Mouse (Mus musculus): ENCODE data around the gene Smbd1. TPM values are rescaled to one million over a fixed set of nuclear protein-coding genes. Genes with fewer than 3 reads are reported as not detected.

Gene Smbd1
- total RNA-seq (2012; rRNA removed) (not detected in 2 replicates), total RNA-seq (2014; rRNA removed) (not detected in 2 replicates), polyA plus RNA-seq (2012; ENCODE audit: insufficient read length, low read depth) (not detected in 2 replicates)

DNA sequence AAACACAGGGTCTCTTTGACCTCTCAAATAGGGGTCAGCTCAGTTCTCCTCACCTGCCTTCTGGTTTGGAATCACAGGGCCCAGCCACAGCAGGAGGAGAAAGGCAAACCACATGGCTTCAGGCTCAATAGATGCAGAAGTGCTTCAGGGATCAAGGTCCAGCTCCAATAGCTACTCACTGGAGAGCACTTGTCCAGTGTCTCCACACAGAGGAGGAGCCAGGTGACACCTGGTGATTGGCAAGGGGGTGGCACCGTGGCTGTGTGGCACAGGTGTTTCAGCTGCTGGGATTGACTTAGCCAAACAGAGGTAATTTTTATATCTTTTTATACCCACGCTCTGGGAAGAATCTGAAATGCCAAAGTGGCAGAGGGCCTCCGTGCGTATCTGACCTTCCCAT, at the start of gene Smbd1:
Gene Smbd1 (minus strand): TSS at position 157 of the 400 bp plus-strand sequence.
- peaks cover 6 to 12% of the 10 kb centered on the region in 2 experiments for H3K4me1 ChIP-seq (ENCODE audit: control insufficient read depth in 1 of 2, insufficient read depth in 2 of 2)
- DNase-seq (ENCODE audit: extremely low read depth) = no peak
- dilution Hi-C loops (cut with MboI; ENCODE audit: extremely low pct_ligation_motif_present, extremely low pct_unique_long_range_greater_than_20kb, low sequenced_read_pairs) = no loop called here
- in situ Hi-C loops (cut with MboI; ENCODE audit: low pct_ligation_motif_present, low pct_unique_long_range_greater_than_20kb, low sequenced_read_pairs) = loop anchor here (5.0 to 10.0 kb wide), 3 partner anchors 116 to 344 kb away; no protein-coding TSS in a partner anchor
- H3K27me3 ChIP-seq (replicated peaks) = no peaks in the 10 kb centered on the region
- no peak within 1 kb of the TSS for H3K9ac ChIP-seq (ENCODE audit: insufficient read depth, low read depth)
- H3K4me3 ChIP-seq (replicated peaks in 1 of 3; ENCODE audit: low read depth in 2 of 3, low read length in 2 of 3, poor library complexity in 1 of 3) = no peak within 1 kb of the TSS
- no peak within 1 kb of the TSS for H3K4me2 ChIP-seq (ENCODE audit: insufficient read depth, low read depth, poor library complexity, severe bottlenecking)
- H3K9me3 ChIP-seq (replicated peaks; ENCODE audit: low read length) = no peaks in the 10 kb centered on the region
- H3K36me3 ChIP-seq (replicated peaks in 1 of 2; ENCODE audit: control insufficient read depth in 1 of 2, insufficient read depth in 1 of 2, low read length in 1 of 2) = no peaks in the 10 kb centered on the region
- no peak within 1 kb of the TSS for H3K27ac ChIP-seq (ENCODE audit: insufficient read depth, low read depth)
- TF ChIP-seq GABPA (IDR thresholded peaks at IDR 0.05; ENCODE audit: insufficient replicate concordance, low read depth, low read length) (no peak), JUND (conservative IDR thresholded peaks at IDR 0.05; ENCODE audit: low read depth, low read length) (no peak), ZMIZ1 (IDR thresholded peaks at IDR 0.05; ENCODE audit: low read depth, low read length) (no peak), HCFC1 (IDR thresholded peaks at IDR 0.05; ENCODE audit: low read depth, low read length) (no peak), BHLHE40 (IDR thresholded peaks at IDR 0.05; ENCODE audit: low read depth, low read length) (no peak), TBP (conservative IDR thresholded peaks at IDR 0.05; ENCODE audit: low read depth, low read length) (no peak), ZNF384 (IDR thresholded peaks at IDR 0.05; ENCODE audit: low read depth, low read length) (no peak), MYC (IDR thresholded peaks at IDR 0.05; ENCODE audit: low read depth, low read length) (no peak), MAX (IDR thresholded peaks at IDR 0.05; ENCODE audit: low read length) (no peak), ETS1 (conservative IDR thresholded peaks at IDR 0.05; ENCODE audit: low read depth, low read length) (no peak), RCOR1 (conservative IDR thresholded peaks at IDR 0.05; ENCODE audit: low read depth, low read length) (no peak), TCF12 (IDR thresholded peaks at IDR 0.05; ENCODE audit: low read depth, low read length) (no peak), USF1 (IDR thresholded peaks at IDR 0.05; ENCODE audit: low read depth, low read length) (no peak), NRF1 (IDR thresholded peaks at IDR 0.05; ENCODE audit: low read depth, low read length) (no peak), NELFE (IDR thresholded peaks at IDR 0.05; ENCODE audit: low read depth, low read length) (no peak)
- H3K79me2 ChIP-seq (replicated peaks; ENCODE audit: control insufficient read depth, extremely low read depth, insufficient read depth, poor library complexity, severe bottlenecking) = no peaks in the 10 kb centered on the region

DNA sequence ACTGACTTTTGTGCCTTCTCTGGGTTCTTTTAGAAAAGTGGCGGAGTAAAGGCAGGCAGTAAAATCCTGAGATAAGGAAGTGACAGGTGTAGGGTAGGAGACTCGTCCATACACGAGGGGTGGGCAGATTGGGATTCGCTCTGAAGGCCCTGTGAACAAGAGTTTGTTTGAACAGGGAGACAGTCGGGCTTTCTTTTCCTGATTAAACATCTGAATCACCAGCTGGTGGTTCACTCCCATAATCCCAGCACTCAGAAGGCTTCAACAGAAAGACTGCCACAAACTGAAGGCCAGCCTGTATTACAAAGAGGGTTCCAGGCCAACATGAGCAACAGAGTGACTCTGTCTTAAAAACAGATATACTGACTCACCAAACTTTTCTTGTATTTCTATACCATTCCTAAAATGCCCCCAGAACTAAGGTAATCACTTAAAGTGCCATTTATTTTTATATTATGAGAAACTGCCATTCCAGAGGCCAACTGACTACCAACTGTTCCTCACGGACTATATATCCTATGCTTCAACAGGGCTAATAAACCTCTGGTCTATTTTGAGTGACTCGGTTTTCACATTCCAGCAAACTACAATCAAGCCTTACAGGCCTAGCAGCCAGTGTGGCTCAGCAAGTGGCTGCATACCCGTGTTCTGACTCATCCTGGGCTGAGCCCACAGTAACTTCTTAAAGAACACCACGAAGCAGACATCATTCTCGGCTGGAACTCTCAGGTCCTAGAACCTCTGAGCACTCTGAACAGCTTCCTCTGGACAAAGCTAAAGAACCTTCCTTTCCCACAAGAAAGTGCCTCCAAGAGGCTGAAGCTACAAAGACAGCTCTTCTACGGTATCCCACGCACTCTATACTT, 48.7 kb upstream of the Smbd1 start:
- H3K36me3 ChIP-seq (replicated peaks in 1 of 2; ENCODE audit: control insufficient read depth in 1 of 2, insufficient read depth in 1 of 2, low read length in 1 of 2) = peaks cover 3 to 49% of the 10 kb centered on the region in 2 experiments

More for the DNA sequence above, 48.7 kb upstream of the Smbd1 start:
- no peak overlapping the region for H3K4me2 ChIP-seq (ENCODE audit: insufficient read depth, low read depth, poor library complexity, severe bottlenecking)
- DNase-seq (ENCODE audit: extremely low read depth) = no peak
- no peak overlapping the region for H3K27ac ChIP-seq (ENCODE audit: insufficient read depth, low read depth)
- H3K79me2 ChIP-seq (replicated peaks; ENCODE audit: control insufficient read depth, extremely low read depth, insufficient read depth, poor library complexity, severe bottlenecking) = 0 out of 2 replicates have a peak, but pooled peaks cover 3% of the 10 kb centered on the region
- no peak overlapping the region for H3K9ac ChIP-seq (ENCODE audit: insufficient read depth, low read depth)
- H3K4me1 ChIP-seq (ENCODE audit: control insufficient read depth in 1 of 2, insufficient read depth in 2 of 2) = peaks cover 21 to 84% of the 10 kb centered on the region in 2 experiments
- no peak overlapping the region for H3K4me3 ChIP-seq (replicated peaks in 1 of 3; ENCODE audit: low read depth in 2 of 3, low read length in 2 of 3, poor library complexity in 1 of 3)
- H3K9me3 ChIP-seq (replicated peaks; ENCODE audit: low read length) = no peaks in the 10 kb centered on the region
- TF ChIP-seq UBTF (IDR thresholded peaks at IDR 0.05; ENCODE audit: low read depth, low read length) (0 out of 2 replicates have a peak, but pooled peaks have one; percentile 31), NELFE (IDR thresholded peaks at IDR 0.05; ENCODE audit: low read depth, low read length) (no peak)
- in situ Hi-C loops (cut with MboI; ENCODE audit: low pct_ligation_motif_present, low pct_unique_long_range_greater_than_20kb, low sequenced_read_pairs) = no loop called here
- dilution Hi-C loops (cut with MboI; ENCODE audit: extremely low pct_ligation_motif_present, extremely low pct_unique_long_range_greater_than_20kb, low sequenced_read_pairs) = no loop called here
- no peaks in the 10 kb centered on the region for H3K27me3 ChIP-seq (replicated peaks)
